Mouse (Mus musculus): ENCODE measurements around the gene Sh2d2a. TPM values are rescaled to one million over a fixed set of nuclear protein-coding genes. Genes with fewer than 3 reads are reported as not detected.

The Sh2d2a gene
- not detected in 2 replicates for total RNA-seq (2014; rRNA removed)
- polyA plus RNA-seq (2015; fragmentation: Nextera tagmentation; extraction: Ambion mirVana): not detected in 2 replicates

- no peak within 1 kb of the TSS for H3K27ac ChIP-seq (ENCODE audit: low read depth, low read length)
- ATAC-seq (no peak), DNase-seq (no peak)
- no peaks in the 10 kb centered on the region for H3K27me3 ChIP-seq (ENCODE audit: insufficient read depth, low read length)
- no peaks in the 10 kb centered on the region for H3K9me3 ChIP-seq (ENCODE audit: low read length)
- 71% methylated on average over 7 of the region's 7 CpGs for WGBS
- no peak within 1 kb of the TSS for H3K4me2 ChIP-seq (ENCODE audit: low read depth)
- no peaks in the 10 kb centered on the region for H3K36me3 ChIP-seq (ENCODE audit: insufficient read depth)
- no peaks in the 10 kb centered on the region for H3K4me1 ChIP-seq (ENCODE audit: insufficient read depth)
- no peak within 1 kb of the TSS for H3K9ac ChIP-seq
- no peak for TF ChIP-seq CTCF (IDR thresholded peaks at IDR 0.05; ENCODE audit: low read depth)
- H3K4me3 ChIP-seq (ENCODE audit: low read depth, low read length): no peak within 1 kb of the TSS
Measured at GRCm38 (mm10) chr3:87846650-87847110, at the start of gene Sh2d2a. Sh2d2a (plus strand) TSS chr3:87846755.

GRCm38 (mm10) chr3:87801681-87802080, 44.9 kb upstream of the Sh2d2a start:
- Histone ChIP-seq H3K9me3 (ENCODE audit: low read length) (no peaks in the 10 kb centered on the region), H3K9ac (no peak overlapping the region), H3K27me3 (ENCODE audit: insufficient read depth, low read length) (peaks cover 28% of the 10 kb centered on the region), H3K36me3 (ENCODE audit: insufficient read depth) (no peaks in the 10 kb centered on the region), H3K27ac (ENCODE audit: low read depth, low read length) (no peak overlapping the region), H3K4me3 (ENCODE audit: low read depth, low read length) (no peak overlapping the region), H3K4me1 (ENCODE audit: insufficient read depth) (peaks cover 6% of the 10 kb centered on the region; the same call in 1 of the 2 replicates), H3K4me2 (ENCODE audit: low read depth) (no peak overlapping the region)
- 68% methylated on average over 5 of the region's 5 CpGs for WGBS
- no peak for DNase-seq
- TF ChIP-seq CTCF (IDR thresholded peaks at IDR 0.05; ENCODE audit: low read depth): no peak
- ATAC-seq: no peak

DNA sequence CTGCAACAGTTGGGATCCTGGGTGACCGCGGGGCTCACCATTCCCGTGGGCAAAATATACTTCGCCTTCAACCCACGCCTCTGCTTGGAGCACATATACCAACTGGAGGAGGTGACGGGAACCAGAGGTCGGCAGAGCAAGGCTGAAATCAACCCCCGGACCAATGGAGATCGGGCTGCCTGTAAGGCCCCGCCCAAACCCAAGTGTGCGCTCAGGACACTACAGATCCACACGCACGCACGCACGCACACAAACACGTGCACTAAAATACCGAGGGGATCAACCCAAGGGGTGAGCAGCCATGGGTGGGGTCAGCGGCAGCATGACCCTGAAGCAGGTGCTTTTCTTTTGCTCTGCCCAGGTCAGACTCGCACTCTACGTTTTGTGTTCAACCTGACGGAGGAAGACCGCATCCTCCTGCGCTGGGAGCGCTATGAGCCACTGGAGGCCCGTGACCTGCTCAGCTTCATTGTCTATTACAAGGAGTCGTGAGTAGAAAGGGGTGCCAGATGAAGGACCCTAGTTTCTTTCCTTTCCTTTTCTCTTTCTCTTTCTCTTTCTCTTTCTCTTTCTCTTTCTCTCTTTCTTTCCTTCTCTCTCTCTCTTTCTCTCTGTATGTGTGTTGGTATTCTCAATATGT, 42.4 kb upstream of the Sh2d2a start:
- no peak overlapping the region for H3K9ac ChIP-seq
- H3K4me2 ChIP-seq (ENCODE audit: low read depth): peak overlapping the region; percentile 44
- no peaks in the 10 kb centered on the region for H3K36me3 ChIP-seq (ENCODE audit: insufficient read depth)
- H3K4me1 ChIP-seq (ENCODE audit: insufficient read depth): peaks cover 6% of the 10 kb centered on the region; the same call in 1 of the 2 replicates
- H3K27ac ChIP-seq (ENCODE audit: low read depth, low read length): no peak overlapping the region
- H3K27me3 ChIP-seq (ENCODE audit: insufficient read depth, low read length): peaks cover 10% of the 10 kb centered on the region
- peak overlapping the region; percentile 27 for H3K4me3 ChIP-seq (ENCODE audit: low read depth, low read length)
- no peaks in the 10 kb centered on the region for H3K9me3 ChIP-seq (ENCODE audit: low read length)
- DNase-seq (no peak), ATAC-seq (no peak)
- 4% methylated on average over 26 of the region's 26 CpGs for WGBS
- no peak for TF ChIP-seq CTCF (IDR thresholded peaks at IDR 0.05; ENCODE audit: low read depth)

DNA sequence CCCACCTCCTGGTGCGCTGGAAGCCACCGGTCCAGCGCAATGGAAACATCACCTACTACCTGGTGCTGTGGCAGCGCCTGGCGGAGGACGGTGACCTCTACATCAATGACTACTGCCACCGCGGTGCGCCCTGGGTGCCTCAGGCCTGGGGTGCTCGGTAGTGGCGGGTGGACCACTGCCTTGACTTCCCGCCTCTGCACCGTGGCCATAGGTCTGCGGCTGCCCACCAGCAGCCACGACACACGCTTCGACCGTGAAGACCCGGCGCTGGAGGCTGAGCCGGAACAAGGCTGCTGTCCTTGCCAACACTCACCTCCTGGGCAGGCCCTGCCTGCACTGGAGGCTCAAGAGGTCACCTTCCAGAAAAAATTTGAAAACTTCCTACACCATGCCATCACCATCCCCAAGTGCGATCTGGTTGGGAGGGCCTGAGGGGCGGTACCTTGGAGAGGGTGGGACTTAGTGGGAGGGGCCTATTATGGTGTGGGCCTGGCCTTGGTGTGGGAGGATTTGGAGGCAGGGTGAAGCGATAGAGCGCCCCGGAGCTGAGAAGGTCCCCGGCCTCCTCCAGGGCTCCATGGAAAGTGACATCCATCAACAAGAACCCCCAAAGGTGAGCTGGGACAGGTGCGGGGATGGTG, 37.1 kb upstream of the Sh2d2a start:
- Histone ChIP-seq H3K36me3 (ENCODE audit: insufficient read depth) (no peaks in the 10 kb centered on the region), H3K27ac (ENCODE audit: low read depth, low read length) (no peak overlapping the region), H3K9ac (no peak overlapping the region), H3K27me3 (ENCODE audit: insufficient read depth, low read length) (peaks cover 24% of the 10 kb centered on the region), H3K4me3 (ENCODE audit: low read depth, low read length) (peak overlapping the region; percentile 20), H3K9me3 (ENCODE audit: low read length) (no peaks in the 10 kb centered on the region), H3K4me2 (ENCODE audit: low read depth) (peak overlapping the region; percentile 39), H3K4me1 (ENCODE audit: insufficient read depth) (0 out of 2 replicates have a peak, but pooled peaks cover 4% of the 10 kb centered on the region)
- no peak for TF ChIP-seq CTCF (IDR thresholded peaks at IDR 0.05; ENCODE audit: low read depth)
- DNase-seq: no peak
- WGBS: 9% methylated on average over 28 of the region's 28 CpGs
- peak; percentile 34; the same call in 1 of the 2 replicates for ATAC-seq

DNA sequence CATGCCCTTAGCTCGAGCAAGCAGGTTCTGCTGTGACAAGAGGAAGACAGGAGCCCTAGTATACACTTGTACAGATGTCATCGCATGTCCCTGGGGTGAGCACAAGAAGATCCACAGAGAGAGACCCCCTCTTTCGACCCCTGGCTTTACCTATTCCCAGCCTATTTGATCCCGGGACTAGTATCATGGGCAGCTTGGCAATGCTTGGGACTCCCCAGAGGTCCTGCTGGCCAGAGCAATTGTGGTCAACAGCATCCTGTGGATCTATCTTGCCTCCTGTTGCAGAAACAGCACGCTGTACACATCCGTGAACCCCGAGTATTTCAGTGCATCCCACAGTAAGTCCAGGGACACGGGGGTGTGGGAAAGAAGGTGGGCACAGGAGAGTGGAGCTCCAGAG, 35.3 kb upstream of the Sh2d2a start:
- no peak for TF ChIP-seq CTCF (IDR thresholded peaks at IDR 0.05; ENCODE audit: low read depth)
- no peak overlapping the region for H3K27ac ChIP-seq (ENCODE audit: low read depth, low read length)
- H3K4me1 ChIP-seq (ENCODE audit: insufficient read depth): 0 out of 2 replicates have a peak, but pooled peaks cover 4% of the 10 kb centered on the region
- peaks cover 24% of the 10 kb centered on the region for H3K27me3 ChIP-seq (ENCODE audit: insufficient read depth, low read length)
- ATAC-seq: no peak
- H3K36me3 ChIP-seq (ENCODE audit: insufficient read depth): no peaks in the 10 kb centered on the region
- H3K4me3 ChIP-seq (ENCODE audit: low read depth, low read length): no peak overlapping the region
- H3K9me3 ChIP-seq (ENCODE audit: low read length): no peaks in the 10 kb centered on the region
- 85% methylated on average over 8 of the region's 8 CpGs for WGBS
- DNase-seq: no peak
- H3K9ac ChIP-seq: no peak overlapping the region
- no peak overlapping the region for H3K4me2 ChIP-seq (ENCODE audit: low read depth)

DNA sequence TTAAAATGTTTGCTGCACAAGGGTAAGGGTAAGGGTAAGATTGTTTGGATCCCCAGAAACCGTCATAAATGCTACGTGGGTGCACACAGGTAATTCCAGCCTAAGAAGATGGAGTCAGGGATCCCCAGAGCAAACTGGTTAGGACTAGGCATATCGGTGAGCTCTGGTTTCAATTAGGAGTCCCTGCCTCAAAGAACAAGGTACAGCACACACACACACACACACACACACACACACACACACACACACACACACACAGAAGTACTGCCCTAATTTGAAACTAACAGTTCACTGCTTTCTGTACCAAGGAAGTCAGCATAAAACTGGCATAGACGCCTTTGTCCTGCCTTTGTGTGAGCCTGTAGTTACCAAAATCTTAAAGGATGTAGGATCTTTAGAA, 34.1 kb upstream of the Sh2d2a start:
- Histone ChIP-seq H3K27me3 (ENCODE audit: insufficient read depth, low read length) (peaks cover 24% of the 10 kb centered on the region), H3K4me1 (ENCODE audit: insufficient read depth) (0 out of 2 replicates have a peak, but pooled peaks cover 4% of the 10 kb centered on the region), H3K36me3 (ENCODE audit: insufficient read depth) (no peaks in the 10 kb centered on the region), H3K9me3 (ENCODE audit: low read length) (no peaks in the 10 kb centered on the region), H3K9ac (no peak overlapping the region), H3K4me3 (ENCODE audit: low read depth, low read length) (no peak overlapping the region), H3K4me2 (ENCODE audit: low read depth) (no peak overlapping the region), H3K27ac (ENCODE audit: low read depth, low read length) (no peak overlapping the region)
- ATAC-seq (no peak), DNase-seq (no peak)
- WGBS: 82% methylated on average over 4 of the region's 4 CpGs
- no peak for TF ChIP-seq CTCF (IDR thresholded peaks at IDR 0.05; ENCODE audit: low read depth)

DNA sequence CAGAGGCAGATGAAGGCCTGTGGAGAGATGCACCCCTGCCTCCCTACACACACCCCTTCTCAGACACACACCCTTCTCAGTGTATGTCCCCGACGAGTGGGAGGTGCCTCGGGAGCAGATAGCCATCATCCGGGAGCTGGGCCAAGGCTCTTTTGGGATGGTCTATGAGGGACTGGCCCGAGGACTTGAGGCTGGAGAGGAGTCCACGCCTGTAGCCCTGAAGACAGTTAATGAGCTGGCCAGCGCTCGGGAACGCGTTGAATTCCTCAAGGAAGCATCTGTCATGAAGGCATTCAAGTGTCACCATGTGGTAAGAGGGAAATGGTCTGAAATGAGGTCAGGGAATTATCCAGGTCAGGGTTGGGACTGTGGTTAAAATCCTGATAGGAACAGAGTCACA, 33.7 kb upstream of the Sh2d2a start:
- 63% methylated on average over 10 of the region's 10 CpGs for WGBS
- peaks cover 24% of the 10 kb centered on the region for H3K27me3 ChIP-seq (ENCODE audit: insufficient read depth, low read length)
- TF ChIP-seq CTCF (IDR thresholded peaks at IDR 0.05; ENCODE audit: low read depth): no peak
- H3K4me2 ChIP-seq (ENCODE audit: low read depth): no peak overlapping the region
- DNase-seq (no peak), ATAC-seq (no peak)
- no peaks in the 10 kb centered on the region for H3K9me3 ChIP-seq (ENCODE audit: low read length)
- H3K4me3 ChIP-seq (ENCODE audit: low read depth, low read length): no peak overlapping the region
- H3K9ac ChIP-seq: no peak overlapping the region
- H3K36me3 ChIP-seq (ENCODE audit: insufficient read depth): no peaks in the 10 kb centered on the region
- H3K4me1 ChIP-seq (ENCODE audit: insufficient read depth): 0 out of 2 replicates have a peak, but pooled peaks cover 4% of the 10 kb centered on the region
- no peak overlapping the region for H3K27ac ChIP-seq (ENCODE audit: low read depth, low read length)

Data from forebrain, postnatal 0 days (tissue).